Mouse (Mus musculus) CD4-positive, CD25-positive, alpha-beta regulatory T cell, adult 4 months (primary cell): ENCODE data around the gene 4930523C07Rik. TPM values are rescaled to one million over a fixed set of nuclear protein-coding genes. Genes with fewer than 3 reads are reported as not detected.

Experiments used
- ATAC-seq: one replicate; pipeline ENCODE4 v1.8.0; 2017
- polyA plus RNA-seq, 2 experiments: library from polyadenylated mRNA; unstranded; fragments of 100-300 nt; shearing (Covaris generic); gene quantifications; one replicate each; pipeline ENCODE4 v1.2.1; 2017

The 4930523C07Rik gene
- polyA plus RNA-seq, 2 experiments from 2014 or later: 212 to 238 TPM

GRCm38 (mm10) chr1:160046786-160047185, 2.6 kb downstream of the 4930523C07Rik start:
- peak; percentile 16 for ATAC-seq

GRCm38 (mm10) chr1:160047481-160047931, 3.3 kb downstream of the 4930523C07Rik start:
- ATAC-seq: peak; percentile 21

GRCm38 (mm10) chr1:160049131-160049880, 5.1 kb downstream of the 4930523C07Rik start:
- no peak for ATAC-seq

GRCm38 (mm10) chr1:160050898-160051297, 6.7 kb downstream of the 4930523C07Rik start:
- no peak for ATAC-seq

- peak; percentile 76 for ATAC-seq
Observed at GRCm38 (mm10) chr1:160052556-160053315, 8.6 kb downstream of the 4930523C07Rik start.

GRCm38 (mm10) chr1:160053510-160054305, 9.5 kb downstream of the 4930523C07Rik start:
- peak; percentile 68 for ATAC-seq

- ATAC-seq: peak; percentile 62
Observed at GRCm38 (mm10) chr1:160054366-160055078, 10.3 kb downstream of the 4930523C07Rik start.

- ATAC-seq: no peak
Observed at GRCm38 (mm10) chr1:160057657-160058056, 13.5 kb downstream of the 4930523C07Rik start.

- no peak for ATAC-seq
Observed at GRCm38 (mm10) chr1:160059908-160060307, 15.7 kb downstream of the 4930523C07Rik start.

- peak; percentile 21 for ATAC-seq
Observed at GRCm38 (mm10) chr1:160060542-160060941, 16.4 kb downstream of the 4930523C07Rik start.

- ATAC-seq: peak; percentile 53
Observed at GRCm38 (mm10) chr1:160061321-160061720, 17.1 kb downstream of the 4930523C07Rik start.

GRCm38 (mm10) chr1:160061725-160062366, 17.7 kb downstream of the 4930523C07Rik start:
- ATAC-seq: peak; percentile 47

- ATAC-seq: no peak
Observed at GRCm38 (mm10) chr1:160064547-160065144, 20.5 kb downstream of the 4930523C07Rik start.

- ATAC-seq: peak; percentile 74
Observed at GRCm38 (mm10) chr1:160078882-160079661, 34.9 kb downstream of the 4930523C07Rik start.

- peak; percentile 68 for ATAC-seq
Observed at GRCm38 (mm10) chr1:160080800-160081436, 36.7 kb downstream of the 4930523C07Rik start.

- no peak for ATAC-seq
Observed at GRCm38 (mm10) chr1:160082647-160083046, 38.5 kb downstream of the 4930523C07Rik start.

- no peak for ATAC-seq
Observed at GRCm38 (mm10) chr1:160084239-160084638, 40.1 kb downstream of the 4930523C07Rik start.

- ATAC-seq: no peak
Observed at GRCm38 (mm10) chr1:160086651-160087050, 42.5 kb downstream of the 4930523C07Rik start.

- no peak for ATAC-seq
Observed at GRCm38 (mm10) chr1:160099659-160100302, 55.6 kb downstream of the 4930523C07Rik start.
